ENCODE assay signal across 23 mouse cellular contexts in genomic region chr8:45881726-45882125, GRCm38 (mm10). TPM values are rescaled to one million over a fixed set of nuclear protein-coding genes. Genes with fewer than 3 reads are reported as not detected.
"Had no signal": no experiment of that assay in that cellular context is flagged by ENCODE, and none has a peak within 500 bp of the region (broad histone marks: within the 10 kb centered on the region; RNA-seq: fewer than 3 reads in every experiment).

No protein-coding gene starts in this region.

- H3K27ac ChIP-seq: neural tube, embryonic 13.5 days; neural tube, embryonic 15.5 days; stomach, embryonic 15.5 days; stomach, postnatal 0 days had no signal

- H3K4me2 ChIP-seq: neural tube, embryonic 13.5 days; neural tube, embryonic 15.5 days; stomach, embryonic 15.5 days had no signal

- H3K9me3 ChIP-seq: neural tube, embryonic 13.5 days; stomach, embryonic 15.5 days had no signal

- DNase-seq: retina, postnatal 1 day; right cerebral cortex, adult 18-20 months; right cerebral cortex, postnatal 14 days; right cerebral cortex, postnatal 25 days; right cerebral cortex, postnatal 4 days; spleen, adult 18-20 months; thymus, adult 18-20 months; thymus, adult 2 months; thymus, postnatal 14 days; thymus, postnatal 25 days; thymus, postnatal 36 days; thymus, postnatal 4 days had no signal

- H3K36me3 ChIP-seq: neural tube, embryonic 13.5 days; neural tube, embryonic 15.5 days; stomach, embryonic 15.5 days had no signal

- H3K9ac ChIP-seq: neural tube, embryonic 13.5 days; neural tube, embryonic 15.5 days; stomach, embryonic 15.5 days had no signal

- H3K27me3 ChIP-seq: neural tube, embryonic 15.5 days; stomach, embryonic 15.5 days had no signal

- H3K4me3 ChIP-seq: neural tube, embryonic 13.5 days; neural tube, embryonic 15.5 days; stomach, embryonic 15.5 days had no signal

RNA-seq across cellular contexts. Expression of gene Ccdc110, which starts 52.7 kb away (rescaled TPM):
- total RNA-seq: neutrophil, adult 5-6 weeks had no signal
- polyA plus RNA-seq: neural tube, embryonic 13.5 days; small intestine, adult 2 months; spleen, adult 2 months; stomach, embryonic 14.5 days; stomach, embryonic 15.5 days; stomach, embryonic 16.5 days; thymus, adult 2 months; thymus, postnatal 0 days; urinary bladder, adult 2 months had no signal
